Mouse (Mus musculus) midbrain, embryonic 11.5 days (tissue): ENCODE data around the gene Klhdc3. TPM values are rescaled to one million over a fixed set of nuclear protein-coding genes. Genes with fewer than 3 reads are reported as not detected.

Experiments used
- ATAC-seq: fragments of 200-750 bp; cut with Nextera tagmentation; 2 replicates; pipeline ENCODE4 v1.8.0; 2017; ENCODE audit warnings: moderate TSS enrichment, moderate library complexity; ENCODE audit not compliant: low FRiP score
- DNase-seq: peaks from one replicate; pipeline ENCODE4 v3.0.0; 2015; ENCODE audit warnings: low spot score; ENCODE audit errors: missing footprints
- H3K27ac ChIP-seq: fragments of 300-500 bp; sonication (generic); 2 replicates; pipeline ENCODE4 v1.5.1; 2014; ENCODE audit warnings: low read depth, low read length
- H3K27me3 ChIP-seq: fragments of 300-500 bp; sonication (generic); 2 replicates; pipeline ENCODE4 v1.6.1; 2014; ENCODE audit warnings: mild to moderate bottlenecking, low read length, moderate library complexity, mixed read lengths; ENCODE audit not compliant: control insufficient read depth, insufficient read depth
- H3K36me3 ChIP-seq: fragments of 300-500 bp; sonication (generic); 2 replicates; pipeline ENCODE4 v1.6.1; 2014; ENCODE audit warnings: mild to moderate bottlenecking, low read length, moderate library complexity, mixed read lengths; ENCODE audit not compliant: control insufficient read depth, insufficient read depth
- H3K4me1 ChIP-seq: fragments of 300-500 bp; sonication (generic); 2 replicates; pipeline ENCODE4 v1.6.1; 2014; ENCODE audit warnings: low read length; ENCODE audit not compliant: control insufficient read depth, insufficient read depth
- H3K4me2 ChIP-seq: fragments of 300-500 bp; sonication (generic); 2 replicates; pipeline ENCODE4 v1.6.1; 2014; ENCODE audit warnings: mild to moderate bottlenecking, moderate library complexity
- H3K4me3 ChIP-seq: fragments of 300-500 bp; sonication (generic); 2 replicates; pipeline ENCODE4 v1.5.1; 2014; ENCODE audit warnings: low read depth, low read length
- H3K9ac ChIP-seq: fragments of 300-500 bp; sonication (generic); 2 replicates; pipeline ENCODE4 v1.6.1; 2014; ENCODE audit warnings: low read length
- H3K9me3 ChIP-seq: fragments of 300-500 bp; sonication (generic); 2 replicates; pipeline ENCODE4 v1.6.1; 2016; ENCODE audit warnings: low read length; ENCODE audit not compliant: control insufficient read depth
- WGBS: fragments of 180-500 bp; shearing (Covaris S2); extraction: QIAGEN DNeasy Blood & Tissue Kit; methylation state at CpG from one replicate; pipeline ENCODE4 v1.1.7; 2014; 5-methylcytosine and 5-hydroxymethylcytosine counted together
- polyA plus RNA-seq: library from polyadenylated mRNA; unstranded; fragments of >200 nt; fragmentation: Nextera tagmentation; extraction: Ambion mirVana; gene quantifications from 2 replicates; pipeline ENCODE4 v1.2.1, GENCODE M21; 2014

The Klhdc3 gene
- polyA plus RNA-seq, 1 experiment from 2014 or later: 109 TPM

GRCm38 (mm10) chr17:46703971-46704886 lies 23.5 kb upstream of the Klhdc3 start:
- Histone ChIP-seq H3K4me1 (peaks cover 19% of the 10 kb centered on the region), H3K4me2 (peak overlapping the region; percentile 62), H3K36me3 (no peaks in the 10 kb centered on the region; the same call in 1 of the 2 replicates), H3K4me3 (peak overlapping the region; percentile 87), H3K9ac (peak overlapping the region; percentile 90), H3K27ac (peak overlapping the region; percentile 74; the same call in 1 of the 2 replicates), H3K9me3 (no peaks in the 10 kb centered on the region), H3K27me3 (no peaks in the 10 kb centered on the region; the same call in 1 of the 2 replicates)
- DNase-seq (peak; percentile 83), ATAC-seq (peak; percentile 81)
- WGBS: 4% methylated on average over 39 of the region's 41 CpGs

DNA sequence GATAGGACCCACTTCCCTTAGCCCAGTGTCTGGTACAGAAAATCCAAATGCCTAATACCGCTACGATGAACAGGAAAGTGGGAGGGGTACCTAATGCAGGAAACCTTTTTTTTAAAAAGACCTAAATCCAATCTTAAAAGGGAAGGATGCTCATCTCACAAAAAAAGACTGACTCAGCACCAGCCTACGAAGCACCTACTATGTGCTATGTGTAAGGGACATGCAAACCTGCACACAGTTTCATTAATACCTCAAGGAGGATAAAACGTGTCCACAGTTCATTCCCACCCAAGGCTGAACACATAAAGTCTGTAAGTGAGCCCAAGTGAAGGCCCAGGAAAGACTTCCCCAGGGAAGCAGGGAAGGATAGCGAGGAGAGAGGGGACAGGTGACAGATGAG lies 21.8 kb upstream of the Klhdc3 start:
- H3K27ac ChIP-seq: no peak overlapping the region
- no peaks in the 10 kb centered on the region; the same call in 1 of the 2 replicates for H3K27me3 ChIP-seq
- DNase-seq (peak; percentile 72), ATAC-seq (no peak)
- H3K4me3 ChIP-seq: no peak overlapping the region
- peaks cover 19% of the 10 kb centered on the region for H3K4me1 ChIP-seq
- H3K9me3 ChIP-seq: no peaks in the 10 kb centered on the region
- no peak overlapping the region; the same call in 1 of the 2 replicates for H3K4me2 ChIP-seq
- WGBS: 88% methylated on average over 5 of the region's 5 CpGs
- H3K9ac ChIP-seq: peak overlapping the region; percentile 50
- H3K36me3 ChIP-seq: no peaks in the 10 kb centered on the region; the same call in 1 of the 2 replicates

GRCm38 (mm10) chr17:46702100-46702499 lies 21.4 kb upstream of the Klhdc3 start:
- WGBS: 86% methylated on average over 12 of the region's 12 CpGs
- Histone ChIP-seq H3K4me2 (no peak overlapping the region), H3K27me3 (no peaks in the 10 kb centered on the region; the same call in 1 of the 2 replicates), H3K4me1 (peaks cover 19% of the 10 kb centered on the region), H3K27ac (no peak overlapping the region), H3K4me3 (no peak overlapping the region), H3K36me3 (no peaks in the 10 kb centered on the region; the same call in 1 of the 2 replicates), H3K9me3 (no peaks in the 10 kb centered on the region), H3K9ac (no peak overlapping the region)
- DNase-seq (peak; percentile 62), ATAC-seq (no peak)

GRCm38 (mm10) chr17:46701489-46701888 lies 20.8 kb upstream of the Klhdc3 start:
- Histone ChIP-seq H3K27ac (no peak overlapping the region), H3K9me3 (no peaks in the 10 kb centered on the region), H3K4me2 (no peak overlapping the region), H3K27me3 (no peaks in the 10 kb centered on the region; the same call in 1 of the 2 replicates), H3K4me1 (peaks cover 19% of the 10 kb centered on the region), H3K36me3 (no peaks in the 10 kb centered on the region; the same call in 1 of the 2 replicates), H3K4me3 (no peak overlapping the region), H3K9ac (no peak overlapping the region)
- DNase-seq: peak; percentile 60
- WGBS: 81% methylated on average over 12 of the region's 12 CpGs
- no peak for ATAC-seq

- Histone ChIP-seq H3K9ac (no peak overlapping the region), H3K27ac (no peak overlapping the region), H3K36me3 (no peaks in the 10 kb centered on the region; the same call in 1 of the 2 replicates), H3K4me2 (no peak overlapping the region), H3K27me3 (no peaks in the 10 kb centered on the region), H3K4me1 (peaks cover 19% of the 10 kb centered on the region), H3K4me3 (no peak overlapping the region), H3K9me3 (no peaks in the 10 kb centered on the region)
- DNase-seq (peak; percentile 21), ATAC-seq (no peak)
- 82% methylated on average over 3 of the region's 3 CpGs for WGBS
Measured at GRCm38 (mm10) chr17:46699912-46700311, 19.2 kb upstream of the Klhdc3 start.

GRCm38 (mm10) chr17:46699245-46699644 lies 18.5 kb upstream of the Klhdc3 start:
- WGBS: 92% methylated on average over 5 of the region's 5 CpGs
- Histone ChIP-seq H3K27me3 (no peaks in the 10 kb centered on the region), H3K4me3 (no peak overlapping the region), H3K27ac (no peak overlapping the region), H3K9ac (no peak overlapping the region), H3K4me2 (no peak overlapping the region), H3K9me3 (no peaks in the 10 kb centered on the region), H3K36me3 (no peaks in the 10 kb centered on the region; the same call in 1 of the 2 replicates), H3K4me1 (peaks cover 19% of the 10 kb centered on the region)
- DNase-seq: no peak
- no peak for ATAC-seq

DNA sequence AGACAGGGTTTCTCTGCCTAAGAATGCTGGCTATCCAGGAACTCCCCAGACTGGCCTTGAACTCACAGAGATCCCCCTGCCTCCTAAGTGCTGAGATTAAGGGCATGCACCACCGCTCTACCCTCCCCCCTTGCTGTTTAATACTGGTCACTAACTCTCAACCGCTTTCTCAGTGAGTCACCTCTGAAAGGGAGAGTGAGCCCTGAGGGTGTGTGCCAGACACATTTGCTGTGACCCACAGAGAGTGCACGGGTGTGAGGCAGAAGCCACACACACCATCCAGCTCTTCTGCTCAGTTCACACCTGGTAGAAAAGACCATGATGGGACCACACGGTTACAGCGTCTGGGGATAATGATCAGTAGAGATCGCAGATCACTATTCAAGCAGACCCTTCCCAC lies 17.8 kb upstream of the Klhdc3 start:
- no peak overlapping the region for H3K27ac ChIP-seq
- ATAC-seq (no peak), DNase-seq (no peak)
- H3K9ac ChIP-seq: no peak overlapping the region
- H3K4me2 ChIP-seq: no peak overlapping the region
- H3K4me1 ChIP-seq: peaks cover 14% of the 10 kb centered on the region
- no peak overlapping the region for H3K4me3 ChIP-seq
- H3K36me3 ChIP-seq: no peaks in the 10 kb centered on the region; the same call in 1 of the 2 replicates
- H3K9me3 ChIP-seq: no peaks in the 10 kb centered on the region
- no peaks in the 10 kb centered on the region for H3K27me3 ChIP-seq
- 89% methylated on average over 6 of the region's 6 CpGs for WGBS

DNA sequence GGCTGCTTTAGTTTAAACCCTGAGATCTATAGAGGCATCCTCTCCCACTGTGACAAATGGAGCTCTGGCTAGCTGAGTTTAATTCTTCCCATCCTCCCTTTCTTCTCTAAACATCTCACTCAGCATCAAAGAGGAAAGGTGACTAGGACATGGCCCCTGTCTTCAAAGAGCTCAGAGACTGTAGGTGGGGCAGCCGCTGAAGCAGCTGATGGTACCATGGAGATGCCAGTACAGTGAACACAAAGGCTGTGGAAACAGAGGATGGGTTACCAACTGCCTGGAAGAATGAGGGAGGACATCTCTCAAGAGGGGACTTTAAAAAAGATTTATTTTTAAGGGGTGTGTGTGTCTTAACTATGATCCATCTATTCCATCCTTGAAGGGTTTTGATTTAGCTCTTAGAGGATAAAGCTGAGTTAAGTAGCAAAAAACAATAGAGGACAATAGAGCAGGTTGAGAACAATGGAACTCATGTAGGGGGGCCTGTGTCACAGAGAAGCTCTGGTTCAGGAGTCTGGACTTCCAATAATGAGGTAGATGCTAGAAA lies 13.9 kb upstream of the Klhdc3 start:
- H3K9ac ChIP-seq: no peak overlapping the region
- WGBS: 62% methylated on average over 1 of the region's 1 CpGs
- peak; percentile 21 for DNase-seq
- no peak overlapping the region for H3K4me2 ChIP-seq
- no peaks in the 10 kb centered on the region for H3K4me1 ChIP-seq
- ATAC-seq: no peak
- peaks cover 3% of the 10 kb centered on the region; the same call in 1 of the 2 replicates for H3K36me3 ChIP-seq
- H3K27me3 ChIP-seq: no peaks in the 10 kb centered on the region
- H3K9me3 ChIP-seq: no peaks in the 10 kb centered on the region
- H3K27ac ChIP-seq: no peak overlapping the region
- H3K4me3 ChIP-seq: no peak overlapping the region

- Histone ChIP-seq H3K4me2 (no peak overlapping the region), H3K9me3 (no peaks in the 10 kb centered on the region), H3K4me3 (no peak overlapping the region), H3K4me1 (no peaks in the 10 kb centered on the region), H3K36me3 (peaks cover 4% of the 10 kb centered on the region; the same call in 1 of the 2 replicates), H3K27me3 (no peaks in the 10 kb centered on the region), H3K9ac (no peak overlapping the region), H3K27ac (no peak overlapping the region)
- DNase-seq (no peak), ATAC-seq (no peak)
- 91% methylated on average over 2 of the region's 2 CpGs for WGBS
Measured at GRCm38 (mm10) chr17:46691390-46691789, 10.7 kb upstream of the Klhdc3 start.
